Mouse (Mus musculus): ENCODE results near the gene Spcs2.
A peak's percentile ranks its signal among the peaks of the same experiment; 100 is the strongest.
"Not testable (repeated sequence)": the region's sequence is repeated elsewhere in the genome, so short reads cannot be mapped to it uniquely, and the experiment has no call there.

Spcs2 gene

DNA sequence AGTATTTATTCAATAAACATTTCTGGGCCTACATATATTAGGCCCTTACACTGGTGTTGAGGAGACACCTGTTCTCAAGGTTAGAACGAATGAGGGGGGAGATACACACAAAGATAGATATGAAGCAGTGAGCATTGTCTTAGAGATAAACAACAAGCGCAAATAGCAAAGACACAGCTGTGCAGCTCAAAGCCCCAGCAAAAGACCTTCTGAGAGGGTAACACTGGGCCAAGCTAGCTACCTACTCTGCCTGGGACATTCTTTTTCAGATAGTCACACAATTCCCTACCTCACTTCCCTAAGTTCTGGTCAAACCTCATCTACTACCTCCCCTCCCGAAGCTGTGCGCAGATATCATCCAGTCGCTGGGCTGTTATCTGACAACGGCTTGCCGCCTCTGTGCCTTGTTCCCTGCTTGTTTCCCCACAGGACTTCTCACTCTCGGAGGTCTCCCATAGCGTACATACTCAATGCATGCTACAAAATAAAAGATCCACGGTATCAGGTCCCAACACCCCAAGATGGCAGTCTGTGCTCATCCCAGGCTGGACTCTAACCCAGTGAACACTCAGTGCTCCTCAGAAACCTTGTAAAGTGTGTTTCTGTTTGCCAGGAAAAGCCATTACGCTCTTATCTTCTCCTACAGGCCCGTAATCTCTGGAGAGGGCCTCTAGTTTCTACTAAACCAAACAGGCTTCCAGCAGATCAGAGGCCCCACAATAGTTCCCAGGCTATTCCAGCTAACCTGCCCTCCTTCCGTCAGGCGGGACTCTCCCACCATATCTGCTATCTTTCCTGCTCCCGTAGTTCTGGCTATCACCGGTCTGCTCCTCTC, 38.4 kb downstream of the Spcs2 start:
- no peak for DNase-seq (ENCODE audit: low spot score in 2 of 2)

DNA sequence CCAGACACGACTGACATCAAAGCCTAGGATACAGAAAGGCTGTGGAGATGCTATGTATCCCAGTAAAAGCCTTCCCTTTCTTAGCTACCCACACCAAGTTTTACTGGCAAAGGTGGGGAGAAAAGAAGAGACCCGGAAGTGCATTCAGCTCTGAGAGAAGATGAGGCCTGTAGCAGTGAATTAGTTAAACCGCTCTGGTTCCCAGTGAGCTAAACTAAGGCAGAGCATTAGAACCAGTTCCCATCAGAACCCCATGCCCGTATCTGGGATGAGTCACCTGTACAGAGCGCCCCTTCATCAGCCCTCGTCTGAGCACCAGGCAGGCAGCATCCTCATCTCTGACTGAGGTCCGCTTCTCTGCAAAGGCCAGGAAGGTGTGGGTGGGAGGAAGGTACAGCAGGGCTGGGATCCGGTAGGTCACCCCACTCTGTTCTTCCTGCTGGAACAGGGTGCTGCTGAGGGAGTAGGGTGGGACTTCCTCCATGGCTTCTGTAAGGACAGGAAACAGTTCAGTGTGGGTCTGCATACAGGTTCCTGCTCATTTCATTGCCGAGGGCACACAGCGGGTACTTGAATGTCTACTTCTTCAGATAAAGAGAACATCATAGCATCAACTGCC, 40.1 kb downstream of the Spcs2 start:
- DNase-seq (ENCODE audit: low spot score in 2 of 2): no peak

DNA sequence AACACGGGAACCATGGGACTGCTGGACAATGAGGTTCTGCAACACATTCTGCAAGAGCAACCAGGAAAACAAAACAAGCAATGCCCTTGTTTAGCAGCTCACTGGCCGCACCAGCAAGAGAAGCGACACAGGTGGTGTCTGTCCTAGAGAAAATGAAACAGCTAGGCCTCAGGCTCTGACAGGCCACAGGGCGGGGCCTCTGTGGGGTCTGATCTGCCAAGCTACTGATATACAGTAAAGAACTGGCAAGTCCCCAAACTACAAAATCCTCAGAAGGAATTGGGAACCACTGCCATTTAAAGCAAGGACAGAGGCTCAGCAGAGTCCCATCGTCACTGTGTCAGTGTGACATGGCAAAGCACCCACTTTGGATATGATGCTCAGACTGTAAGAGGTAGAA, 40.8 kb downstream of the Spcs2 start:
- no peak for DNase-seq (ENCODE audit: low spot score in 2 of 2)

GRCm38 (mm10) chr7:99821953-99822352, 41.3 kb downstream of the Spcs2 start:
- DNase-seq (ENCODE audit: low spot score in 2 of 2): no peak

- not testable (repeated sequence) for DNase-seq (ENCODE audit: low spot score in 2 of 2)
Measured at GRCm38 (mm10) chr7:99818181-99818725, 45.0 kb downstream of the Spcs2 start.

GRCm38 (mm10) chr7:99813394-99813793, 49.9 kb downstream of the Spcs2 start:
- peak in 1 of 2 experiments; percentile 28 for DNase-seq (ENCODE audit: low spot score in 2 of 2)

- DNase-seq (ENCODE audit: low spot score in 2 of 2): no peak
Measured at GRCm38 (mm10) chr7:99811661-99812060, 51.6 kb downstream of the Spcs2 start.

GRCm38 (mm10) chr7:99810814-99811213, 52.4 kb downstream of the Spcs2 start:
- DNase-seq (ENCODE audit: low spot score in 2 of 2): no peak

- not testable (repeated sequence) for DNase-seq (ENCODE audit: low spot score in 2 of 2)
Measured at GRCm38 (mm10) chr7:99807043-99807442, 56.2 kb downstream of the Spcs2 start.

DNA sequence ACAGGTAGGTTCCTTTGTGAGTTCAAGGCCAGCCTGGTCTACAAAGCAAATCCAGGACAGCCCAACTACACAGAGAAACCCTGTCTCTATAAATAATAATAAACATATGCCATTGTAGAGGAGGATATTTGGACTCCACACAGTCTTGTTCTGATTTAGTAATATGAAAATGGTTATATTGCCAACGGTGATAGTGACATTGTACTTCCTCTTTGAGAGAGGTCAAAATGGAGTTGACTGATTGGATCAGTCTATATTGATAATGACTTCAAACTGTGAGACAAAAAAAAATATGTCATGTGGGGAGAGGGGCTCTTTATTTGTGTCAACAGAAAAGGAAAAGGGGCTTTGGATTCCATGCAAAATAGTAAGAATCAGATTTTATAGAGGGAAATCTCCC, 57.9 kb downstream of the Spcs2 start:
- no peak for DNase-seq (ENCODE audit: low spot score in 2 of 2)

GRCm38 (mm10) chr7:99804033-99804432, 59.2 kb downstream of the Spcs2 start:
- DNase-seq (ENCODE audit: low spot score in 2 of 2): not testable (repeated sequence)

DNA sequence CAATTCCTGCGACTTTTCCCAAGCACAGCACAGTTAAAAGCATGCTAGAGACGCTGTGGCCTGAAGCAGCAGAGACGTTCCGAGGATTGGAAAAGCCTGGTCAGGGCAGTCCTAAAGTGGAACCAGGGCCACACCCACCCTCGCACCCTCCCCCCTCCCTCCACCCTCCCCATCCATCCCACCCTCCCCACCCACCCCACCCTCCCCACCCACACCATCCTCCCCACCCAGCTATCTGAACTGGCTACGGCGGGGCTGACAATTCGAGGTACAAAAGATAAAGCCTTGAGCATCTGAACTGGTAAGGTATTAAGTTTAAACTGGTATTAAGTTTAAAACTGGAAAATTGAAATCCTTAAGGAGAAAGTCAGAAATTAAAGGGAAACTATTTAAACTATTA, 59.7 kb downstream of the Spcs2 start:
- no peak for DNase-seq (ENCODE audit: low spot score in 2 of 2)

DNA sequence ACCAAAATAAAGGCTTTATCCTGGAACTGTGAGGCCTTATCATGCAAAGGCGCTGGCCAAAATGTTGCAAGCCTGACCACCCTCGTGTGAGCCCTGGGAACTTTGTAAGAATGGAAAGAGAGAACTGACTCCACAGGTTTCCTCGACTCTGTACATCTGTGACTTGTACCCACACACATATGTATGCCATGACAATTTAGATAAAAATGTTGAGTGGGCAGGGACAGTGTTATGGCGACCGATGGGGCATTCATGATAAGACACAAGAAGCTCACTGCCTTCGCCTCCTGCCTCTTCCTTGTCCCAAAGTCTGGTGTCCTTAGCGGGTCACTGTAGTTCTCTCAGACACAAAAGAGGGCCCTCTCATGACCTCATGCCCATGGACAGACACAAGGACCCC, 64.1 kb downstream of the Spcs2 start:
- no peak for DNase-seq (ENCODE audit: low spot score in 2 of 2)

- peak in 1 of 2 experiments; percentile 87 for DNase-seq (ENCODE audit: low spot score in 2 of 2)
Measured at GRCm38 (mm10) chr7:99797911-99798647, 65.2 kb downstream of the Spcs2 start.

GRCm38 (mm10) chr7:99797261-99797660, 66.0 kb downstream of the Spcs2 start:
- DNase-seq (ENCODE audit: low spot score in 2 of 2): no peak

GRCm38 (mm10) chr7:99796471-99796870, 66.8 kb downstream of the Spcs2 start:
- no peak for DNase-seq (ENCODE audit: low spot score in 2 of 2)

DNA sequence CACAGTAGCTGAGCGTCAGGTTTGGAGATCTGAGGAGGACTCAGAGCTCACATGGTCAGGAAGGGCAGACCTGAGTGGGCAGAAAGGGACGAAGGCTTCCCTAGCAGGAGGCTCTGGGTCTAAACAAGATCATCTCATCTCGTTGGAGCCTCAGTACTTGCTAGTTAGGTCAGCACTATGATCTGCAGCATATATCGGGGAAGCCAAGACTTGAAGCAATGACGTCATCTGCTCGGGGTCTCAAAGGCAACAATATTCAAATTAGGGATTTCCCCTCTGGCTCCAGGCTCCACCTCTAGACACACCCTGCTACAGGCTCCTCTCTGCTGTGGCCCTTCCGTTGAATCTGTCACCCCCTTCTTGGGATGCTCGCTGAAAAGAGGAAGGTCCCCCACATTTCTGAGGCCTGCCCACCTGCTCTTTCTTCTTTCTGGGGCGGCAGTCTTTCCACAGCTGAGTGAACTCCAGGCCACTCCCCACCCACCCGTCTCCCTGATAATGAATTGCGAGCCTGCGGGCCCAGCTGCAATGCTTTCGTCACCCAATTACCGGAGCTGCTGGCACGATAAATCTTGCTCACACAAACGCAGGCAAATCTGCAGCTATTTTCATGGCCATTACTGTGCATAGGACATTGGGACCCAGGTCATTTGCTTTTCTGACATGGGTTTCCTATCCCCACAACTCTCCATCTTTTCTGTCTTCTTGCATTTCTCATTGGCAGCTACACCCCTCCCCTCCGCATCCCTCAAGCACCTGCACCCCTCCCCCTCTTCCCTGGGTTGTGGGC, 67.9 kb downstream of the Spcs2 start:
- DNase-seq (ENCODE audit: low spot score in 2 of 2): peak in 1 of 2 experiments; percentile 22

- no peak for DNase-seq (ENCODE audit: low spot score in 2 of 2)
Measured at GRCm38 (mm10) chr7:99794096-99794495, 69.2 kb downstream of the Spcs2 start.

GRCm38 (mm10) chr7:99790816-99791215, 72.4 kb downstream of the Spcs2 start:
- no peak for DNase-seq (ENCODE audit: low spot score in 2 of 2)

DNA sequence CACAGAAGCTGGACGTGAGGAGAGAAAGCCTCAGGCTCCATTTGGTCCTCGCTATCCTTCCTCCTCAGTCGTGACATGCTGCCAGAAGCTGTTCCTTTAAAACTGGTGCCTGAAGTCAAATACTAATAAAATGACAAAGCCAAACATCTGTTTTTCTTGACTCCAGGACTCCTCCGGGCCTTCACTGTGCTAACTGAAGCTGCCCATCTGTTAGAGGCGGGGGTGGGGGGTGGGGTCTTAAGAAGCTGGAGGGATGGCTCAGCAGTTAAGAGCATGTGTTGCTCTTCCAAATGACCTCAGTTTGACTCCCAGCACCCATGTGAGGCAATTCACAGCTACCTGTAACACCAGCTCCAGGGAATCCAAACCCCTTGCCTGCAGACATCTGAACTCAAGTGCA, 74.7 kb downstream of the Spcs2 start:
- DNase-seq (ENCODE audit: low spot score in 2 of 2): no peak

- no peak for DNase-seq (ENCODE audit: low spot score in 2 of 2)
Measured at GRCm38 (mm10) chr7:99787935-99788334, 75.3 kb downstream of the Spcs2 start.
